Mouse (Mus musculus): ENCODE data around the gene Myl6. TPM values are rescaled to one million over a fixed set of nuclear protein-coding genes. Genes with fewer than 3 reads are reported as not detected.

The Myl6 gene
- polyA plus RNA-seq, 1 experiment, result 566 TPM

GRCm38 (mm10) chr10:128535206-128535605, 41.3 kb upstream of the Myl6 start:
- Histone ChIP-seq H3K4me3 (ENCODE audit: control insufficient read depth, insufficient read depth, low read length) (no peak overlapping the region), H3K4me1 (replicated peaks; ENCODE audit: control insufficient read depth, insufficient read depth, low read length) (peaks cover 4% of the 10 kb centered on the region), H3K27me3 (ENCODE audit: control insufficient read depth, insufficient read depth, low read length) (no peaks in the 10 kb centered on the region), H3K36me3 (ENCODE audit: control insufficient read depth, insufficient read depth, low read length) (no peaks in the 10 kb centered on the region), H3K27ac (ENCODE audit: control insufficient read depth, insufficient read depth, low read length) (no peak overlapping the region)
- TF ChIP-seq CTCF (IDR thresholded peaks at IDR 0.05; ENCODE audit: borderline replicate concordance, control insufficient read depth, extremely low read depth, insufficient read depth, low read length, poor library complexity) (no peak), POLR2A (IDR thresholded peaks at IDR 0.05; ENCODE audit: control insufficient read depth, extremely low read depth, insufficient read depth, low read length, poor library complexity) (no peak)
- no peak for DNase-seq
- 94% methylated on average over 2 of the region's 2 CpGs for WGBS

GRCm38 (mm10) chr10:128526366-128527356, 32.7 kb upstream of the Myl6 start:
- 34% methylated on average over 28 of the region's 28 CpGs for WGBS
- TF ChIP-seq POLR2A (IDR thresholded peaks at IDR 0.05; ENCODE audit: control insufficient read depth, extremely low read depth, insufficient read depth, low read length, poor library complexity) (no peak), CTCF (IDR thresholded peaks at IDR 0.05; ENCODE audit: borderline replicate concordance, control insufficient read depth, extremely low read depth, insufficient read depth, low read length, poor library complexity) (no peak)
- H3K27ac ChIP-seq (ENCODE audit: control insufficient read depth, insufficient read depth, low read length), result peak overlapping the region; percentile 27; the same call in 1 of the 2 replicates
- peaks cover 8% of the 10 kb centered on the region; the same call in 1 of the 2 replicates for H3K4me1 ChIP-seq (replicated peaks; ENCODE audit: control insufficient read depth, insufficient read depth, low read length)
- no peaks in the 10 kb centered on the region for H3K36me3 ChIP-seq (ENCODE audit: control insufficient read depth, insufficient read depth, low read length)
- no peaks in the 10 kb centered on the region for H3K27me3 ChIP-seq (ENCODE audit: control insufficient read depth, insufficient read depth, low read length)
- no peak for DNase-seq
- H3K4me3 ChIP-seq (ENCODE audit: control insufficient read depth, insufficient read depth, low read length), result peak overlapping the region; percentile 31

- Histone ChIP-seq H3K4me1 (replicated peaks; ENCODE audit: control insufficient read depth, insufficient read depth, low read length) (peaks cover 8% of the 10 kb centered on the region; the same call in 1 of the 2 replicates), H3K36me3 (ENCODE audit: control insufficient read depth, insufficient read depth, low read length) (no peaks in the 10 kb centered on the region), H3K4me3 (ENCODE audit: control insufficient read depth, insufficient read depth, low read length) (peak within 1 kb of the TSS; percentile 90), H3K27ac (ENCODE audit: control insufficient read depth, insufficient read depth, low read length) (peak within 1 kb of the TSS; percentile 80), H3K27me3 (ENCODE audit: control insufficient read depth, insufficient read depth, low read length) (no peaks in the 10 kb centered on the region)
- no peak; the same call in 1 of the 2 replicates for TF ChIP-seq CTCF (IDR thresholded peaks at IDR 0.05; ENCODE audit: borderline replicate concordance, control insufficient read depth, extremely low read depth, insufficient read depth, low read length, poor library complexity)
- peak; percentile 48; the same call in 1 of the 2 replicates for TF ChIP-seq POLR2A (IDR thresholded peaks at IDR 0.05; ENCODE audit: control insufficient read depth, extremely low read depth, insufficient read depth, low read length, poor library complexity)
- WGBS, result under 1% methylated on average over 37 of the region's 37 CpGs
- DNase-seq, result peak; percentile 86
These were observed 31.8 kb upstream of the Myl6 start, which contains the start of gene Esyt1 for GRCm38 (mm10) chr10:128525671-128526308. Gene Esyt1 (minus strand): TSS chr10:128525871.

- Histone ChIP-seq H3K36me3 (ENCODE audit: control insufficient read depth, insufficient read depth, low read length) (peaks cover 7% of the 10 kb centered on the region), H3K4me1 (replicated peaks; ENCODE audit: control insufficient read depth, insufficient read depth, low read length) (peaks cover 8% of the 10 kb centered on the region; the same call in 1 of the 2 replicates), H3K27ac (ENCODE audit: control insufficient read depth, insufficient read depth, low read length) (peak overlapping the region; percentile 80), H3K4me3 (ENCODE audit: control insufficient read depth, insufficient read depth, low read length) (peak overlapping the region; percentile 90), H3K27me3 (ENCODE audit: control insufficient read depth, insufficient read depth, low read length) (no peaks in the 10 kb centered on the region)
- peak; percentile 74 for DNase-seq
- under 1% methylated on average over 58 of the region's 58 CpGs for WGBS
- TF ChIP-seq POLR2A (IDR thresholded peaks at IDR 0.05; ENCODE audit: control insufficient read depth, extremely low read depth, insufficient read depth, low read length, poor library complexity) (peak; percentile 17; the same call in 1 of the 2 replicates), CTCF (IDR thresholded peaks at IDR 0.05; ENCODE audit: borderline replicate concordance, control insufficient read depth, extremely low read depth, insufficient read depth, low read length, poor library complexity) (0 out of 2 replicates have a peak, but pooled peaks have one; percentile 30)
These were observed 31.1 kb upstream of the Myl6 start for GRCm38 (mm10) chr10:128524732-128525662.

- peaks cover 12% of the 10 kb centered on the region for H3K36me3 ChIP-seq (ENCODE audit: control insufficient read depth, insufficient read depth, low read length)
- TF ChIP-seq POLR2A (IDR thresholded peaks at IDR 0.05; ENCODE audit: control insufficient read depth, extremely low read depth, insufficient read depth, low read length, poor library complexity) (0 out of 2 replicates have a peak, but pooled peaks have one; percentile 34), CTCF (IDR thresholded peaks at IDR 0.05; ENCODE audit: borderline replicate concordance, control insufficient read depth, extremely low read depth, insufficient read depth, low read length, poor library complexity) (no peak)
- H3K27me3 ChIP-seq (ENCODE audit: control insufficient read depth, insufficient read depth, low read length), result no peaks in the 10 kb centered on the region
- peaks cover 8% of the 10 kb centered on the region; the same call in 1 of the 2 replicates for H3K4me1 ChIP-seq (replicated peaks; ENCODE audit: control insufficient read depth, insufficient read depth, low read length)
- WGBS, result 16% methylated on average over 11 of the region's 11 CpGs
- peak; percentile 47 for DNase-seq
- H3K27ac ChIP-seq (ENCODE audit: control insufficient read depth, insufficient read depth, low read length), result peak overlapping the region; percentile 80
- H3K4me3 ChIP-seq (ENCODE audit: control insufficient read depth, insufficient read depth, low read length), result peak overlapping the region; percentile 90
These were observed 30.3 kb upstream of the Myl6 start for GRCm38 (mm10) chr10:128524111-128524731.
